Mouse (Mus musculus): ENCODE results near the gene Fgd6. TPM values are rescaled to one million over a fixed set of nuclear protein-coding genes. Genes with fewer than 3 reads are reported as not detected.
A peak's percentile ranks its signal among the peaks of the same experiment; 100 is the strongest.

Gene Fgd6
- polyA plus RNA-seq, 1 experiment from 2014 or later, result 2.2 TPM

DNA sequence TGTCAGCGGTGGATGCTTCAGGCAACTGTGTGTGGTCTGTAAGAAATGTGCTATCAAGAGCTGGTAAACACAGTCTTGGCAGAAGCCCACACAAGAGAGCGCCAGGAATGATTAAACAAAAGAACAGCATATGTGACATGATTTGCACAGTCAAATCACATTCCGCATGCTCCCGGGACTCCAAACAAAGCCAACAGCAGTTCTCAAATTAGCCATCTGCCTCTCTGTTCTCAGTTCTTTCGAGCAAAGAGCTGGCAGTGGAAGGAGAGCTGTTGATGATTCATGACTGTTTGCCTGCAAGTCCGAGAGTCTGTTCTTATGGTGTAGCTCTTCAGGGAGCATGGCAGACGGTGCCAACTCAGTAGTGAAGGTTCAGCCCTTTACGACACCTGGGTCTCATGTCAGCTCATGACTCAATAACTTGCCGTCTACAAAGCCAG, 93.9 kb downstream of the Fgd6 start:
- ATAC-seq, result no peak
- ChIA-PET POLR2A (no interaction called here), CTCF (interaction anchor here (0.9 to 1.6 kb wide), 3 partner anchors 9 to 117 kb away, joined by 3 to 4 read pairs (median 4); no protein-coding TSS in a partner anchor)
- no peak for DNase-seq (ENCODE audit: low read depth, low spot score)
- H3K27me3 ChIP-seq, result no peaks in the 10 kb centered on the region
- in situ Hi-C loops (cut with MboI; ENCODE audit: low pct_unique_long_range_greater_than_20kb), result no loop called here
- TF ChIP-seq CTCF (IDR thresholded peaks at IDR 0.05), result no peak

GRCm38 (mm10) chr10:94133081-94133480, 97.3 kb downstream of the Fgd6 start:
- TF ChIP-seq CTCF (IDR thresholded peaks at IDR 0.05), result no peak
- in situ Hi-C loops (cut with MboI; ENCODE audit: low pct_unique_long_range_greater_than_20kb), result no loop called here
- ChIA-PET CTCF (no interaction called here), POLR2A (no interaction called here)
- no peak for ATAC-seq
- no peak for DNase-seq (ENCODE audit: low read depth, low spot score)
- H3K27me3 ChIP-seq, result no peaks in the 10 kb centered on the region

GRCm38 (mm10) chr10:94133674-94134073, 97.9 kb downstream of the Fgd6 start:
- H3K27me3 ChIP-seq, result no peaks in the 10 kb centered on the region
- ChIA-PET CTCF (no interaction called here), POLR2A (no interaction called here)
- TF ChIP-seq CTCF (IDR thresholded peaks at IDR 0.05), result no peak
- no peak for DNase-seq (ENCODE audit: low read depth, low spot score)
- no peak for ATAC-seq
- in situ Hi-C loops (cut with MboI; ENCODE audit: low pct_unique_long_range_greater_than_20kb), result no loop called here

- CTCF ChIA-PET, result interaction anchor here (1.5 kb wide), 1 partner anchor 14 kb away, joined by 3 read pairs; no protein-coding TSS in a partner anchor
- TF ChIP-seq CTCF (IDR thresholded peaks at IDR 0.05), result no peak
- in situ Hi-C loops (cut with MboI; ENCODE audit: low pct_unique_long_range_greater_than_20kb), result no loop called here
- POLR2A ChIA-PET, result no interaction called here
- ATAC-seq (no peak), DNase-seq (ENCODE audit: low read depth, low spot score) (no peak)
- no peaks in the 10 kb centered on the region for H3K27me3 ChIP-seq
These were observed 99.0 kb downstream of the Fgd6 start for GRCm38 (mm10) chr10:94134535-94135390.

DNA sequence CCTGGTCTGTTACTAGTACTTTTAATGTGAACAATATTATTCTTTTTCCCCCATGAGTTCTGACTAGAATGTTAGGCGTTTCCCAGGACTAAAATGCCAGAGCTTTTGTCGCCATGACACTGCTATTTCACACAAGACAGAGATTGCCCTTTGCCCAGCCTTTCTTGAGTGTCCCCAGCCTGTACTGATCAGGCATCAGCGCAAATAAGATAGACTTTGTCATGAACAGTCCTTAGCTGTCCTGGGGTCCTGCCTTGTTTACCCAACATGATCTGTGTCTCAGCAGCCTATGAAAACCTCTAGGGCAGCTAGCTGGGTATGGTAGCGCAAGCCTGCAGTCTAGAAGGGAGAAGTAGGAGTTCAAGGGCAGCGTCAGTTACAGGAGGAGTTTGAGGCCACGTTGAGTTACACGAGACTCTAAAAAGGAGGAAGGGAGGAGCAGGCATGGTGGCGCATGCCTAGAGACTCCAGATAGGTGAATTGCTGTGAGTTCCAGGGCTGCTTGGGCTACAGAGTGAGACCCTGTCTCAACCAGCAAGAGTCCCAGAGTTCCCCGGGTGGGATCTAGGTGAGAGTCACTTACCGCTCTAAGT, 103.2 kb downstream of the Fgd6 start:
- ChIA-PET POLR2A (no interaction called here), CTCF (interaction anchor here (1.0 kb wide), 1 partner anchor 9 kb away, joined by 4 read pairs; no protein-coding TSS in a partner anchor)
- no peak for TF ChIP-seq CTCF (IDR thresholded peaks at IDR 0.05)
- DNase-seq (ENCODE audit: low read depth, low spot score), result no peak
- in situ Hi-C loops (cut with MboI; ENCODE audit: low pct_unique_long_range_greater_than_20kb), result no loop called here
- no peaks in the 10 kb centered on the region for H3K27me3 ChIP-seq
- ATAC-seq, result no peak

- no peak for ATAC-seq
- POLR2A ChIA-PET, result interaction anchor here (0.5 to 0.6 kb wide), 2 partner anchors 59 to 85 kb away, joined by 3 to 5 read pairs; no protein-coding TSS in a partner anchor
- no peak for DNase-seq (ENCODE audit: low read depth, low spot score)
- no peak for TF ChIP-seq CTCF (IDR thresholded peaks at IDR 0.05)
- H3K27me3 ChIP-seq, result no peaks in the 10 kb centered on the region
- CTCF ChIA-PET, result interaction anchor here (0.6 to 1.2 kb wide), 3 partner anchors 17 to 321 kb away, joined by 3 read pairs; no protein-coding TSS in a partner anchor
- in situ Hi-C loops (cut with MboI; ENCODE audit: low pct_unique_long_range_greater_than_20kb), result no loop called here
These were observed 104.6 kb downstream of the Fgd6 start for GRCm38 (mm10) chr10:94140227-94140931.

DNA sequence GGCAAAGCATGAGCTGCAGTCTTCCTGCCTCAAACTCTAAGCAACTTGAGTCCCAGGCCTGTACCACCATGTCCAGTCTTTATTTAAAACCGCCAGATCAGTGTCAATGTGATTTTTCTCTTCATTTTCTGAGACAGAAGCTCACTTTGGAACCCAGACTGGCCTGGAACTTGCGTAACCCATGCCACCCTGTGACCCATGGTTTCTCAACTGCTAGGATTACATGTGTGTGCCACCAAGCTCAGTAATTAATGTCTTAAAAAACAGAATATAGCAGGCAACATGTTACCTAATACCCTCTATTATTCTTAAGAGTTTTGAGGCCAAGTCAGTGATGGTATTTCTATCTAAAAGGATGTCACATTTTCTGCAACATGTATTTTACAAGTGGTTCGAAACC, 106.6 kb downstream of the Fgd6 start:
- CTCF ChIA-PET, result no interaction called here
- no peaks in the 10 kb centered on the region for H3K27me3 ChIP-seq
- ATAC-seq, result no peak
- POLR2A ChIA-PET, result no interaction called here
- in situ Hi-C loops (cut with MboI; ENCODE audit: low pct_unique_long_range_greater_than_20kb), result no loop called here
- DNase-seq (ENCODE audit: low read depth, low spot score), result no peak
- TF ChIP-seq CTCF (IDR thresholded peaks at IDR 0.05), result no peak

- TF ChIP-seq CTCF (IDR thresholded peaks at IDR 0.05), result no peak
- ChIA-PET CTCF (interaction anchor here (1.1 kb wide), 1 partner anchor 8 kb away, joined by 4 read pairs; no protein-coding TSS in a partner anchor), POLR2A (no interaction called here)
- no peaks in the 10 kb centered on the region for H3K27me3 ChIP-seq
- DNase-seq (ENCODE audit: low read depth, low spot score) (no peak), ATAC-seq (no peak)
- in situ Hi-C loops (cut with MboI; ENCODE audit: low pct_unique_long_range_greater_than_20kb), result no loop called here
These were observed 108.8 kb downstream of the Fgd6 start for GRCm38 (mm10) chr10:94144581-94144980.

- TF ChIP-seq CTCF (IDR thresholded peaks at IDR 0.05), result no peak
- POLR2A ChIA-PET, result no interaction called here
- peak; percentile 48 for ATAC-seq
- no peak for DNase-seq (ENCODE audit: low read depth, low spot score)
- CTCF ChIA-PET, result interaction anchor here (1.3 kb wide), 1 partner anchor 19 kb away, joined by 4 read pairs; no protein-coding TSS in a partner anchor
- no peaks in the 10 kb centered on the region for H3K27me3 ChIP-seq
- in situ Hi-C loops (cut with MboI; ENCODE audit: low pct_unique_long_range_greater_than_20kb), result no loop called here
These were observed 111.6 kb downstream of the Fgd6 start for GRCm38 (mm10) chr10:94147391-94147755.

DNA sequence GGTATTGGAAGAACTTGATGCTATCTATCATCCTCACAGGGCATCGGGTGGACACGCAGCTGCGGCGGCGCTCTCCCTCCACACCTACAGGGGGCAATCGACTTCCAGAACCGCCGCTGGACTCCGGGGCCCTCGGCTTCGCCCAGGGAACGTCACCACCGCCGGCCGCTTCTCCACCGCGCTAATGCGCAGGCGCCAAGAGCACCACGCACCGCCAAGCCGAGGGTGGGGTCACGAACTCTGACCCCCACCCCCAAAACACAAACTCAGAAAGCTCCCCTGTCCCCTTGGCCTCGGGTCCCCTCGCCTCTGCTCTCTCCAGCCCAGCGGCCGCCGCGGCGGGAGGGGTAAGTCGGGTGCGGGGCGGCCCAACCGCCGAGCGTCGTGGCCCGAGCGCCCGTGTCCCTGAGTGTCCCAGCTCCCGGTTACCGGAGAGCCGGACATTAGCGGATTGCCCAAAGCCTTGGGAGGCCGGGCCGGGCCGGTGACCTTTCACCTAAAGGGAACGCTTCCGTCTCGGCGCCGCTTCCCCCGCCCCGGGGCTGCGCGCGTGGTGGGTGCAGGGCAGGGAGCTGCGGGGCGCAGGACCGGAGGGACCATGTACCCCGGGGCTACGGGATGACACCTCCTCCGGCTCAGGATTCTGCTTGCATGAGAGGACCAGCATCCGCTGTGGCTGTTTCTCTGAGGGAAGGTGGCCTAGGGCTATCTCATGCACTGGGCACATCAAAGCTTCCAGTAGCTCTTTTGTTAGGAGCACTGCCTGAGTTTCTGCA, 112.1 kb downstream of the Fgd6 start, which contains the start of gene Nr2c1:
Gene Nr2c1, plus strand, starts transcription at position 268 of the 776 bp plus-strand sequence.
- peak; percentile 89 for ATAC-seq
- CTCF ChIA-PET, result interaction anchor here (1.0 to 1.3 kb wide), 2 partner anchors 13 to 18 kb away, joined by 3 to 4 read pairs; no protein-coding TSS in a partner anchor
- H3K27me3 ChIP-seq, result no peaks in the 10 kb centered on the region
- TF ChIP-seq CTCF (IDR thresholded peaks at IDR 0.05), result peak; percentile 98
- in situ Hi-C loops (cut with MboI; ENCODE audit: low pct_unique_long_range_greater_than_20kb), result no loop called here
- POLR2A ChIA-PET, result no interaction called here
- no peak for DNase-seq (ENCODE audit: low read depth, low spot score)
